Mouse (Mus musculus) adipose tissue, adult 10 weeks (tissue): ENCODE data around the gene Arhgap19. TPM values are rescaled to one million over a fixed set of nuclear protein-coding genes. Genes with fewer than 3 reads are reported as not detected.

Source experiments
- polyA plus RNA-seq: library from polyadenylated mRNA; stranded (reverse); fragments of 350-450 nt; fragmentation: Illumina TruSeq; extraction: RNeasy Lipid Tissue Mini Kit (QIAGEN cat#74804); gene quantifications from one replicate; pipeline ENCODE4 v1.2.3, GENCODE M21; 2014; ENCODE audit warnings: low read depth, low replicate concordance

The Arhgap19 gene
- 5.2 TPM for polyA plus RNA-seq

DNA sequence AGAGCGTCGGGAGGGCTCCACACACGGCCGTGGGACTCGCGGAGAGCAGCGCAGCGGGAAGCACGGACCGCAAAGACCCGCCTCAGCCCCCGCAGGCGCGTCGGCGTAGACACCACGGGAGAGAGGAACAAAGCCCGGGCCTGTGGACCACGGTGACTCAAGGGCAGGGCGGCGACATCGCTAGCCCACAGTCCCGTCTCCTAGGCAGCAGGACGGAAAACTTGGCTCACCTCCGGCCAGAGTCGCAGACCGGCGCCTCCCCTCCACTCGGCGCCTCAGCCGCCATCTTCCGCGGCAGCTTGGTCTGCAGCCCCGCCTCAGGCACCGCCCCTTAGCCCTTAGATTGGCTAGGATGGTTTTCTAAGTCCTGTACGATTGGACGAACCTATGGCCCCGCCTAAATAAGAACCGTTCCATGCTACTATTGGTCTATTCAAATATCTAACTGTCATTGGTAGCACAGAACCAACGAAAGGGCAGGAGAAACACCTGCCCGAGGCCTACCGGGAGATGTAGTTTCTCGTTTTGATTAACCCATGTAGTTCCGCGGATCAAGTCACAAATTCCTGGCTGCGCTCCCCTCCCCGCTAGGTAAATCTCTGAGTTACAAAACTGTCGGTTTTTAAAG is at the start of gene Arhgap19:
Gene Arhgap19 (minus strand): TSS at position 306 of the 628 bp plus-strand sequence.

DNA sequence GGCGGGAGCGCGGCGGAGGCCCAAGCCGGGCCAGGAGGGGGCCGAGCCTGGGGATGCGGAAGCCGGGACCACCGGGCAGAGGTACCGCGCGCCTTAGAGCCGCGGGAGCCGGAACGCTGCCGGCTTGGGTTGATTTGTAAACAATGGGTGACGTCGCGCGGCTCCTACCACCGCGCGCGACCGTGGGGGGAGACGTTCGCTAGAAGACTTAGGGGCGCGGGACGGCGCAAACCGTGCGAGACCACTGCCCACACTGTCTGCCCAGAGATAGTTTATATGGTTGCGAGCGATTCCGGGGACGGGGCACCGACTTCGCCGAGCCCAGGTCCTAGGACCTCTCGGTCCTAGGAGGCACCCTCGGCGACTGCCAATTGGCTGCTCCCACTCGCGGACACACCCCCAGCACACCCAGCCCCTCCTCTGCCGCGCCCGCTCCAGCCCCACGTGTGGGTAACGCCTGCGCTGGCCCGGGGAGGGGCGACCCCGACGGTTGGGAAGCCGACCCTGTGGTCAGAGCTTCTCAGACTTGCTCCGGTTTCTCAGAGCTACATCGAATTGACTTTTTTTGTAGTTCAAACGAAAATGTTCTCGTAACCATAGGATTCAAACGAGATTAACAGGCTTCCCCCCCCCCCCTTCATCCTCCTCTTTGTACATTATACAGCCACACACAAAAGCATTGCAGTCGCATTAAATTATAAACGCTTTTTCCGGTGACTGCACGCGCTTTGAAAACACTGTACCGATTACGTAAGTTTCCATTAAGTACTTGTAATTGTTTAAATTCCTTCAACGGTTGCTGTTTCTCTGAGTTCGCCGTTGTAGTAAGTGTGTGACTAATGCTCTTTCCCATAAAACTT is 46.4 kb upstream of the Arhgap19 start, which contains the start of gene Frat2:
Gene Frat2 (minus strand): TSS at position 141 of the 860 bp plus-strand sequence.

DNA sequence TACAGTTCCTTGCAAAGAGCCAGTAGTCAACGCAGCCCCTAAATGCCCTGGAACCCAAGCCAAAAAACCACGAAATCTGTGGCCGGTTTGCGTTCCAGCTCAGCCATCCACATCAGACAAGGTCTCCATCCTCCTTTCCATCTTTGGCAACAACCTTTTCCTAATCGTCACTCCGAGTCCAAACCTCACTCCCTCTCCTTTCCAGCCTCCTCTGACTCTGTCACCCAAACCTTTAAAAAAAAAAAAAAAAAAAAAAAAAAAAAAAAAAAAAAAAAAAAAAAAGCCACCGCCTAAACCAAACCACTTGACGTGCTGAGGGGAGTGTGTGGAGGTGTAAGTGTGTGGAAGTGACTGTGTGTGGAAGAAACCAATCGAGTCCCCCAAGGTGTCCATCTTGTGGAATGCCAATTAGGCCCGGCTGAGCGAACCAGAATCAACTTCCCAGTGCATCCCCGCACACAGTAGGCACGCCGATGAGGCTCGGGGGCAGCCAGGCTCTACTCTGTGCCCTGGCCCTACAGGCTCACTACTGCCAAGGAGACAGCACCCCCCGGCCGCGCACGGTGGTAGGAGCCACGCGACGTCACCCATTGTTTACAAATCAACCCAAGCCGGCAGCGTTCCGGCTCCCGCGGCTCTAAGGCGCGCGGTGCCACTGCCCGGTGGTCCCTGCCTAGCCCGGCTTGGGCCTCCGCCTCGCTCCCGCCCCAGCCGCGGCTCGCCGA is 27.7 kb upstream of the Arhgap19 start, which contains the start of gene Frat1:
Gene Frat1 (plus strand): TSS at position 590 of the 725 bp plus-strand sequence.

DNA sequence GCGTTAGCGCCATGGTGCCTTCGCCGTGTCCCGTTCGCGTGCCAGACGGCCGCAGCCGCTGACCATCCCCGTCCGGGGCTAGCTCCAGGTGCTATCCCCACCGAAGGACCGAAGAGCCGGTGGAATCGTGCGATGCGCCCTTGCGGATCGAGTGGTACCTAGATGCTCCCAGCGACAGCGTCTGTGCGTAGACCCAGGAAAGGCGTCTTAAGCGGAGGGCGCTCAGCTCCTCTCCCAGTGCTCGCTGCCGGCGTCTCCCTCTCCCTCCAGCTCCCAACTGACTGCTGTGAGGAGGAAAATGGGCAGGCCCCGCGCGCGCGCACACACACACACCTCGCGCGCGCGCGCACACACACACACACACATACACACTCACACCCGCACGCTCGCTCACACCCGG is 58.5 kb downstream of the Arhgap19 start, which contains the start of gene Slit1:
Gene Slit1 (minus strand): TSS at position 270 of the 400 bp plus-strand sequence.

Other genes starting within 250 kb of the Arhgap19 start
- gene Gm340, start 219.7 kb downstream of the Arhgap19 start, polyA plus RNA-seq, result 1.5 TPM
- gene Slit1, start 58.4 kb downstream of the Arhgap19 start, polyA plus RNA-seq, result 4.0 TPM
- 2.4 TPM for gene Frat1, start 27.9 kb upstream of the Arhgap19 start, polyA plus RNA-seq
- gene Frat2, start 46.1 kb upstream of the Arhgap19 start, polyA plus RNA-seq, result 1.3 TPM
- gene Rrp12, start 94.1 kb upstream of the Arhgap19 start, polyA plus RNA-seq, result 5.9 TPM
- 174 TPM for gene Pgam1, start 109.9 kb upstream of the Arhgap19 start, polyA plus RNA-seq
- gene Exosc1, start 131.4 kb upstream of the Arhgap19 start, polyA plus RNA-seq, result 25.6 TPM
- gene Zdhhc16, start 131.4 kb upstream of the Arhgap19 start, polyA plus RNA-seq, result 39.8 TPM
- gene Mms19, start 179.1 kb upstream of the Arhgap19 start, polyA plus RNA-seq, result 31.2 TPM
- gene Ubtd1, start 179.7 kb upstream of the Arhgap19 start, polyA plus RNA-seq, result 18.2 TPM
- not detected for gene Ankrd2, start 234.0 kb upstream of the Arhgap19 start, polyA plus RNA-seq
- 11.6 TPM for gene Hoga1, start 243.6 kb upstream of the Arhgap19 start, polyA plus RNA-seq